Mouse (Mus musculus) spleen, adult 18-20 months (tissue): ENCODE measurements at regions not wholly inside any gene's neighbourhood (a gene's known extent, or its start where the extent isn't known, plus 50 kb on each side); places are given as distances from the start of the nearest gene placed in this dataset.

ENCODE experiments used
- DNase-seq, 2 experiments: peaks; one replicate each; pipeline ENCODE4 v3.0.0; 2022; ENCODE audit warnings: mixed read lengths in 2 of 2

- DNase-seq: peak in 1 of 2 experiments; percentile 39
Measured at GRCm38 (mm10) chr5:115790436-115790835, 54.6 kb upstream of the Cit start.
